Mouse (Mus musculus) brain, embryonic 14.5 days (tissue): ENCODE measurements at regions not wholly inside any gene's neighbourhood (a gene's known extent, or its start where the extent isn't known, plus 50 kb on each side); places are given as distances from the start of the nearest gene placed in this dataset.

Experiments used
- CTCF ChIP-seq: fragments of 200-500 bp; IDR thresholded peaks from 2 replicates; pipeline ENCODE4 v1.5.1; 2012; ENCODE audit warnings: inconsistent platforms, mild to moderate bottlenecking, moderate library complexity, borderline replicate concordance; ENCODE audit not compliant: insufficient read depth, insufficient read length; ENCODE audit errors: extremely low read depth
- POLR2A ChIP-seq: fragments of 200-500 bp; IDR thresholded peaks from 2 replicates; pipeline ENCODE4 v1.6.1; 2012; ENCODE audit warnings: mild to moderate bottlenecking, inconsistent platforms, borderline replicate concordance; ENCODE audit not compliant: poor library complexity, insufficient read depth, insufficient read length, severe bottlenecking; ENCODE audit errors: extremely low read depth

- TF ChIP-seq CTCF (no peak), POLR2A (no peak)
Observed at GRCm38 (mm10) chr4:33641883-33642282, 282.5 kb upstream of the Cnr1 start.
